Mouse (Mus musculus): ENCODE data around the gene Fam78b.

Fam78b gene

GRCm38 (mm10) chr1:167093551-167093950 lies 92.3 kb downstream of the Fam78b start:
- DNase-seq (ENCODE audit: low read depth, low spot score) = peak; percentile 85

DNA sequence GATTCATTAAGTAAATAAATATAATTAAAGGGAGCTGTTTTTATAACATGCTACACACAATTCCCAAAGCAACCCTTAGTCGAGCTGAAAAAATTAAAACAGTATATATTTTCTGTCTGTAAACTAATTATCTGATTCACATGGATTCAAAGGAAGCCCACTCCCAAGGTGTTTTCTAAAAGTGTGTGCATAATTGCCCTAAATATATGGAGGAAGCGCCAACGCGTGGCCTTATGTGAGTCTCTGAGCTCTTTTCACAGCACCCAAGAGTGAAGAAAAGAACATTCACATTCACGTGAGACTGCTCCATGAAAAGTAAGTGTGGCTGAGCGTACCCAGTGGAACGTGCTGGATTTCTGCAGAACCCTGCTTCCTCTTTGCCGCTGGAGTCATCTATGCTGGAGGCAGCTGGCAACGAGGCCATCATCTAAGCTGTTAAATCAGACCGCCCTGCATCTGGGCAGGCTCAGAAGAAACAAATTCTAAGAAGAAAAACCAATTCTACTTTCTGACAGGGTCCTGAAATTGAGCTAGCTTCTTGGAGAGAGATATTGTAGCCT lies 93.5 kb downstream of the Fam78b start:
- DNase-seq (ENCODE audit: low read depth, low spot score) = no peak

GRCm38 (mm10) chr1:167098741-167099140 lies 97.5 kb downstream of the Fam78b start:
- no peak for DNase-seq (ENCODE audit: low read depth, low spot score)

GRCm38 (mm10) chr1:167102046-167102445 lies 100.8 kb downstream of the Fam78b start:
- DNase-seq (ENCODE audit: low read depth, low spot score) = no peak

GRCm38 (mm10) chr1:167102566-167102965 lies 101.3 kb downstream of the Fam78b start:
- no peak for DNase-seq (ENCODE audit: low read depth, low spot score)

GRCm38 (mm10) chr1:167104956-167105626 lies 103.9 kb downstream of the Fam78b start:
- no peak for DNase-seq (ENCODE audit: low read depth, low spot score)

DNA sequence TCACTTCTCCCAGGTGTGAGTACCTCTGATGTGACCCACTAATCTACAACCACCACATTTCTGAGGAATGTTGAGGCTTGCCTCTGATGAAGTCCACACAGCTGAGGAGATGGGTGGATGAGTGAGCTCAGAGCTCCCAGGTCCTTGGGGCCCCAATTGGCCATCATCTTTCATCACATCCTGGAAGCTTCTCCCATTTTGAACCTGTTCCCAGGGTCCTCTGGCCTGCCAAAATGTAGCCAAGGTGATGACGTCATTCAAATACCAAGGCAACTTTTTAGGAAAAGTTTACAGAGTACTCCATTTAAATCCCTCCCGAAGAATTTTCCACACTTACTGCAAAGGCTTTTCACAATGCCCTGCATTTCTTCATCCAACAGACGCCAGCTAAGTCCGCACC lies 104.7 kb downstream of the Fam78b start:
- DNase-seq (ENCODE audit: low read depth, low spot score) = no peak

GRCm38 (mm10) chr1:167108973-167109509 lies 107.8 kb downstream of the Fam78b start:
- DNase-seq (ENCODE audit: low read depth, low spot score) = no peak

DNA sequence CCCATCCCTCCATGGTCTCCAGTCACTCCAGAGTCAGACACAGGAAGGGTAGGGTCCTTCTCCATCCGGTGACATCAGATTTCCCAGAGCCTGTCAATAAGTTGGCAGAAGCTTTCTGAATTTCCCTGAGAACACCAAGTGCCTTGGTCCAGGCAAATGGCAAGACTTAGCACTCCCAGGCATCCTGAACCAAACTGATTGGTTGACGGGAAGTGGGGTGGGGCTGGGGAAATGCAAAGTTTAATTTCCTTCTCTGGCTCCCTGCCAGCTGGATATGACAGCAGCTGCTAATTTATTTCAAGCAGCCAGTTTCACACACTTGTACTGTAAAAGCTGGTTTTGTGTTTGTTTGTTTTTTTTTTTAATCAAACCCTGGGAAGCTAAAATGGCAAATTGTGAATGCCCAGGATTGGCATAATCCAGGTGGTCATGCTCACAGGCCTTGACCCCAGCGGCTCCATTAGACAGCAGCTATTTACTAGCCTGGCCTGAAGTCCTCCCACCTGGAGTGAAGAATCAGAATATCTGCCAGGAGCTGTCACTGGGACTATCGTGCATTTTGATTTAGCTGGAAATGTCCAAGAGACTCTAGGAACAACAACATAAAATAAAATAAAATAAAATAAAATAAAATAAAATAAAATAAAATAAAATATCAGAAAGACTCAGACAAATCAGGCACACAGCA lies 113.3 kb downstream of the Fam78b start:
- no peak for DNase-seq (ENCODE audit: low read depth, low spot score)

DNA sequence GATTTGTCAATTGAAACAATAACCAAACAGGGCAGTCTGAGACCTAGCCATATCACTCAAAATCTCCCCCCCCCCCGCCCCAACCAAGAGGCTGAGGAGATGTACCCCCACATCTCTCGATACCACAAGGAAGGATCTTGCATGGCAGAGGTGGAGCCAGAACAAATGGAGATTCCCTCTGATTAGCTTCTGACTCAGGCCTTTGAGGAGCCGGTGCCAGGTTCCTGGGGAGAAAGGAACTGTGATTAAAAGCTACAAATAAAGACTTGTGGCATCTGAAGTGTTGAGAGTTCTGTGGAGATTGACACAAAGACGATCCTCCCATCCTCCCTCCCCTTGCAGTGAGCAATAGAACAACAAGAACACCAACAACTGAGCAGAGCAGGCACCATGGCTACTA lies 113.9 kb downstream of the Fam78b start:
- no peak for DNase-seq (ENCODE audit: low read depth, low spot score)

DNA sequence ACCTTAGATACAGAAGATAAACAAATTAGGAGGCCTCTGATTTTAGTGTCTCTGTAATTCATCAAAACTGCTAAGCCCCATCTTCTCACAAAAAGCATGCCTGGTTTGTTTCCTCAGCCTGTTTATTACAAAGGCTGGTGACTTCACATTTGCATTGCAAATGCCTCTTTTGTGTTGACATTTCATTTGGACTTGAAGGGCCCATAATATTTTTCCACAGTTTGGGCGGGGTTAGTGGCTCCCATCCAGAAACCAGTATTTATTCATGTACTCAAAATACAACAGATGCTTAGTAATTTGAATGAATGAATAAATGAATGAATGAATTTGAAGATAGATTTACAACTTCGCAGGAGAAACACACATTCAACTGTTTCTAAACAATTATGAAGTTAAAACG lies 115.5 kb downstream of the Fam78b start:
- DNase-seq (ENCODE audit: low read depth, low spot score) = no peak

GRCm38 (mm10) chr1:167118971-167119370 lies 117.8 kb downstream of the Fam78b start:
- no peak for DNase-seq (ENCODE audit: low read depth, low spot score)

DNA sequence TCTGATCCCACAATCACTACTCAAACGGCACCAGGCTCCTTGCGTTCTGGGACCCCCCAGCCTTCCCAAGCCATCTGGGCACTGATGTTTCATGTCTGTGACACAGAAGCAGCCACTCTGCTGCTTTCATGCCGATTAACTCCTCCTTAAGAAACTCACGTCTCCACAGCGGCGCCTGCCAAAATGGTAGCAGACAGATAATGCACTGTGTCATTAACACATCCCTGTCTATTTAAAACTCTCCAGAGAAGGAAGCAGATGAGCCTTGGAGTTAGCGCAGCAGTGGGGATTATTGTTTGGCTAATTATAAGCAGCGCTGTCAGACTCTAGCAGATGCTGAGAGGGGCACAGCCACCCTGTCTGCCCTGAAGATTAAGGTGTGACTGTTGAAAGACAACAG lies 118.2 kb downstream of the Fam78b start:
- no peak for DNase-seq (ENCODE audit: low read depth, low spot score)

- no peak for DNase-seq (ENCODE audit: low read depth, low spot score)
These were observed 121.2 kb downstream of the Fam78b start for GRCm38 (mm10) chr1:167122436-167122835.

DNA sequence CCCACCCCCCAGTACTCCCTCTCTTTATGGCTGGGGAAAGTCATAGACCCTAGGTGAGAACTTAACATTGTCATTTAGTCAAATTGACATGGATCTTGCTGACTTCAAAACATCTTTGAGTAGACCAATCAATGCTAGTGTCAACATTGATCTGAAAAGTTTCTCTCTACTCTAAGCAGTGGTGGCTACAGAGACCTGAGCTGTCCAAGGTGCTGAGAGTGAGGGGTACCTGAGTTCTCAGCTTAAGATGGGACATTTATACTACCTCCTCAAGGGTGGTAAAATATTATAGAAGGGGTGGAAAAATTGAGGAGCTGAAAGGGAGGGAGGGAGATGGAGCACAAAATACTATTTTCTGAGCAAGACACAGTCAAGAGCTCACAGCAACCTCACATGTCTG lies 122.3 kb downstream of the Fam78b start:
- peak; percentile 25 for DNase-seq (ENCODE audit: low read depth, low spot score)

- no peak for DNase-seq (ENCODE audit: low read depth, low spot score)
These were observed 124.7 kb downstream of the Fam78b start for GRCm38 (mm10) chr1:167125870-167126269.

DNA sequence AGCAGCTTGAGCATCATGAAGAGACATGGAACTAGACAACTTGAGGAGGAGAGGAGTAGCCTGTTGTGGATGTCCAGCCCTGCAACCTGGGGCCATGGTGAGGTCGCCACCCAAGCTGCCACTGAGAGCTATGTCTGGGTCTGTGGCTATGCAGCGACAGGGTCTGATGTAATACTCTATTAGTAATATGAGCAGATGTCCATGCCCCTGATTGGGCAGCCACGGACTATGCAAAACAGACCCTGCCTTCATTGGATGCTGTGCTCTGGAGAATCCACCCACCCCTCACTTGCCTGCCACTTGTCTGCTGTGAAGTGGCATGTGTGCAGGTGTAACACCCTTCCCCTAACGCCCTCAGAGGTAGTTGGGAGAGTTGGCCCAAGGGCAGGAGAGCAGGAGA lies 125.1 kb downstream of the Fam78b start:
- DNase-seq (ENCODE audit: low read depth, low spot score) = no peak

- DNase-seq (ENCODE audit: low read depth, low spot score) = no peak
These were observed 134.5 kb downstream of the Fam78b start for GRCm38 (mm10) chr1:167135748-167136147.

Data from R1 (cell line).